Mouse (Mus musculus): Measurements from ENCODE around the gene Cers6.
A peak's percentile ranks its signal among the peaks of the same experiment; 100 is the strongest.

Cers6 gene

GRCm38 (mm10) chr2:68960060-68960459 is 98.8 kb downstream of the Cers6 start:
- no peak for DNase-seq (ENCODE audit: low spot score in 2 of 2)

- no peak for DNase-seq (ENCODE audit: low spot score in 2 of 2)
Measured at GRCm38 (mm10) chr2:68960620-68961019, 99.4 kb downstream of the Cers6 start.

GRCm38 (mm10) chr2:68966360-68966759 is 105.1 kb downstream of the Cers6 start:
- no peak for DNase-seq (ENCODE audit: low spot score in 2 of 2)

- DNase-seq (ENCODE audit: low spot score in 2 of 2), result no peak
Measured at GRCm38 (mm10) chr2:68968028-68968427, 106.8 kb downstream of the Cers6 start.

GRCm38 (mm10) chr2:68971840-68972239 is 110.6 kb downstream of the Cers6 start:
- DNase-seq (ENCODE audit: low spot score in 2 of 2), result no peak

- DNase-seq (ENCODE audit: low spot score in 2 of 2), result no peak
Measured at GRCm38 (mm10) chr2:68973753-68974152, 112.5 kb downstream of the Cers6 start.

GRCm38 (mm10) chr2:68975286-68975685 is 114.0 kb downstream of the Cers6 start:
- DNase-seq (ENCODE audit: low spot score in 2 of 2), result no peak

GRCm38 (mm10) chr2:68975780-68976179 is 114.5 kb downstream of the Cers6 start:
- no peak for DNase-seq (ENCODE audit: low spot score in 2 of 2)

GRCm38 (mm10) chr2:68978244-68978643 is 117.0 kb downstream of the Cers6 start:
- DNase-seq (ENCODE audit: low spot score in 2 of 2), result no peak

- DNase-seq (ENCODE audit: low spot score in 2 of 2), result peak in 1 of 2 experiments; percentile 37
Measured at GRCm38 (mm10) chr2:68978660-68979604, 117.7 kb downstream of the Cers6 start.

GRCm38 (mm10) chr2:68981302-68981701 is 120.1 kb downstream of the Cers6 start:
- no peak for DNase-seq (ENCODE audit: low spot score in 2 of 2)

GRCm38 (mm10) chr2:68981756-68982409 is 120.6 kb downstream of the Cers6 start:
- DNase-seq (ENCODE audit: low spot score in 2 of 2), result no peak

- DNase-seq (ENCODE audit: low spot score in 2 of 2), result no peak
Measured at GRCm38 (mm10) chr2:68982979-68983378, 121.7 kb downstream of the Cers6 start.

GRCm38 (mm10) chr2:68983431-68983830 is 122.2 kb downstream of the Cers6 start:
- DNase-seq (ENCODE audit: low spot score in 2 of 2), result no peak

- peak; percentile 70 for DNase-seq (ENCODE audit: low spot score in 2 of 2)
Measured at GRCm38 (mm10) chr2:68989117-68989516, 127.9 kb downstream of the Cers6 start.

GRCm38 (mm10) chr2:68992629-68993028 is 131.4 kb downstream of the Cers6 start:
- no peak for DNase-seq (ENCODE audit: low spot score in 2 of 2)

- DNase-seq (ENCODE audit: low spot score in 2 of 2), result peak; percentile 32 to 34
Measured at GRCm38 (mm10) chr2:68994441-68994840, 133.2 kb downstream of the Cers6 start.

GRCm38 (mm10) chr2:68995723-68996122 is 134.5 kb downstream of the Cers6 start:
- no peak for DNase-seq (ENCODE audit: low spot score in 2 of 2)

GRCm38 (mm10) chr2:68996268-68996667 is 135.0 kb downstream of the Cers6 start:
- DNase-seq (ENCODE audit: low spot score in 2 of 2), result no peak

GRCm38 (mm10) chr2:69004001-69004400 is 142.8 kb downstream of the Cers6 start:
- DNase-seq (ENCODE audit: low spot score in 2 of 2), result no peak

- DNase-seq (ENCODE audit: low spot score in 2 of 2), result no peak
Measured at GRCm38 (mm10) chr2:69011392-69011791, 150.2 kb downstream of the Cers6 start.

- no peak for DNase-seq (ENCODE audit: low spot score in 2 of 2)
Measured at GRCm38 (mm10) chr2:69011860-69012259, 150.6 kb downstream of the Cers6 start.

GRCm38 (mm10) chr2:69014241-69014640 is 153.0 kb downstream of the Cers6 start:
- no peak for DNase-seq (ENCODE audit: low spot score in 2 of 2)

Measured in right cerebral cortex, adult 2 months (tissue).